In genomic region chr10:121411721-121412455, GRCm38 (mm10) we compare ENCODE assay signal across 19 mouse cellular contexts. TPM values are rescaled to one million over a fixed set of nuclear protein-coding genes. Genes with fewer than 3 reads are reported as not detected.
DNase-seq lines count a peak whose midpoint lies in the region; ATAC-seq and TF ChIP-seq lines count a peak whose summit lies in the region.
"Had no signal": no experiment of that assay in that cellular context is flagged by ENCODE, and none has a peak within 500 bp of the region (broad histone marks: within the 10 kb centered on the region; RNA-seq: fewer than 3 reads in every experiment).

No protein-coding gene starts in this region.

- intact Hi-C loops in heart, postnatal 36 days (cut with DNase I): no loop called here

- no peaks in the 10 kb centered on the region for H3K9me3 ChIP-seq in embryonic facial prominence, embryonic 11.5 days (replicated peaks; ENCODE audit: control insufficient read depth, low read length)
- H3K9me3 ChIP-seq in embryonic facial prominence, embryonic 10.5 days: no peaks in the 10 kb centered on the region
- no peaks in the 10 kb centered on the region for H3K9me3 ChIP-seq in kidney, embryonic 14.5 days (ENCODE audit: control insufficient read depth, low read length)
- no peaks in the 10 kb centered on the region for H3K9me3 ChIP-seq in lung, embryonic 15.5 days
- H3K9me3 ChIP-seq in liver, postnatal 0 days (ENCODE audit: low read length): no peaks in the 10 kb centered on the region
- H3K9me3 ChIP-seq: heart, embryonic 15.5 days; neural tube, embryonic 12.5 days had no signal

- no peak for DNase-seq in embryonic facial prominence, embryonic 11.5 days (ENCODE audit: low spot score)
- DNase-seq in embryonic facial prominence, embryonic 10.5 days (ENCODE audit: low spot score): no peak
- no peak for DNase-seq in kidney, postnatal 10 days
- DNase-seq in lung, adult 18-20 months: no peak
- DNase-seq in liver, postnatal 0 days: no peak
- no peak for DNase-seq in heart, postnatal 36 days
- DNase-seq: adrenal gland, postnatal 10 days; cerebellum, adult 2 months; cerebellum, postnatal 36 days; forebrain, postnatal 0 days; right cerebral cortex, adult 18-20 months had no signal

- H3K27ac ChIP-seq in embryonic facial prominence, embryonic 11.5 days (replicated peaks; ENCODE audit: low read depth, low read length): no peak overlapping the region
- no peak overlapping the region for H3K27ac ChIP-seq in embryonic facial prominence, embryonic 10.5 days (replicated peaks)
- H3K27ac ChIP-seq in kidney, embryonic 14.5 days (ENCODE audit: low read depth, low read length): no peak overlapping the region
- 0 out of 2 replicates have a peak overlapping the region, but pooled peaks have one; percentile 18 for H3K27ac ChIP-seq in lung, embryonic 15.5 days
- H3K27ac ChIP-seq in liver, postnatal 0 days (ENCODE audit: low read depth): peak overlapping the region; percentile 34; the same call in 1 of the 2 replicates
- H3K27ac ChIP-seq: heart, embryonic 15.5 days; macrophage; neural tube, embryonic 12.5 days; stomach, postnatal 0 days had no signal

- TF ChIP-seq EP300 in liver, postnatal 0 days (IDR thresholded peaks at IDR 0.05; ENCODE audit: low read depth): no peak

- H3K27me3 ChIP-seq in embryonic facial prominence, embryonic 11.5 days (ENCODE audit: control insufficient read depth, insufficient read depth, low read length): no peaks in the 10 kb centered on the region
- H3K27me3 ChIP-seq in embryonic facial prominence, embryonic 10.5 days (replicated peaks; ENCODE audit: low read depth, poor library complexity, severe bottlenecking): no peaks in the 10 kb centered on the region
- no peaks in the 10 kb centered on the region for H3K27me3 ChIP-seq in kidney, embryonic 14.5 days (ENCODE audit: control insufficient read depth, insufficient read depth, low read length)
- H3K27me3 ChIP-seq in lung, embryonic 15.5 days: no peaks in the 10 kb centered on the region
- no peaks in the 10 kb centered on the region for H3K27me3 ChIP-seq in liver, postnatal 0 days (ENCODE audit: insufficient read depth, low read length)
- H3K27me3 ChIP-seq: heart, embryonic 15.5 days; neural tube, embryonic 12.5 days; Patski had no signal

- no peaks in the 10 kb centered on the region for H3K4me1 ChIP-seq in embryonic facial prominence, embryonic 11.5 days (ENCODE audit: control insufficient read depth, insufficient read depth, low read length)
- H3K4me1 ChIP-seq in embryonic facial prominence, embryonic 10.5 days: peaks cover 27% of the 10 kb centered on the region
- peaks cover 15% of the 10 kb centered on the region for H3K4me1 ChIP-seq in kidney, embryonic 14.5 days (ENCODE audit: control insufficient read depth, insufficient read depth, low read length)
- peaks cover 8% of the 10 kb centered on the region; the same call in 1 of the 2 replicates for H3K4me1 ChIP-seq in lung, embryonic 15.5 days
- no peaks in the 10 kb centered on the region for H3K4me1 ChIP-seq in liver, postnatal 0 days (ENCODE audit: insufficient read depth)
- H3K4me1 ChIP-seq: heart, embryonic 15.5 days had no signal

- 85% methylated on average over 11 of the region's 11 CpGs for WGBS in embryonic facial prominence, embryonic 11.5 days
- 87% methylated on average over 11 of the region's 11 CpGs for WGBS in embryonic facial prominence, embryonic 10.5 days
- WGBS in kidney, embryonic 14.5 days: 71% methylated on average over 11 of the region's 11 CpGs
- WGBS in lung, embryonic 15.5 days: 74% methylated on average over 11 of the region's 11 CpGs
- WGBS in liver, postnatal 0 days (ENCODE audit: insufficient replicate concordance): 70% methylated on average over 11 of the region's 11 CpGs

- H3K9ac ChIP-seq in embryonic facial prominence, embryonic 11.5 days (replicated peaks; ENCODE audit: low read length): no peak overlapping the region
- H3K9ac ChIP-seq in kidney, embryonic 14.5 days (ENCODE audit: low read depth, low read length): no peak overlapping the region
- H3K9ac ChIP-seq in lung, embryonic 15.5 days: no peak overlapping the region
- no peak overlapping the region for H3K9ac ChIP-seq in liver, postnatal 0 days (replicated peaks)
- H3K9ac ChIP-seq: forebrain, postnatal 0 days; heart, embryonic 15.5 days; neural tube, embryonic 12.5 days had no signal

- no peak overlapping the region for H3K4me3 ChIP-seq in embryonic facial prominence, embryonic 11.5 days (ENCODE audit: low read depth, low read length)
- H3K4me3 ChIP-seq in embryonic facial prominence, embryonic 10.5 days: no peak overlapping the region
- H3K4me3 ChIP-seq in kidney, embryonic 14.5 days (ENCODE audit: low read length): no peak overlapping the region
- H3K4me3 ChIP-seq in lung, embryonic 15.5 days: no peak overlapping the region
- H3K4me3 ChIP-seq in liver, postnatal 0 days (ENCODE audit: low read depth, low read length): no peak overlapping the region
- H3K4me3 ChIP-seq: heart, embryonic 15.5 days; neural tube, embryonic 12.5 days had no signal

- ATAC-seq in embryonic facial prominence, embryonic 11.5 days (replicated peaks; ENCODE audit: insufficient number of reproducible peaks, low FRiP score, low TSS enrichment, low read depth): 0 out of 2 replicates have a peak, but pooled peaks have one; percentile 11
- 0 out of 2 replicates have a peak, but pooled peaks have one; percentile 26 for ATAC-seq in kidney, embryonic 14.5 days (ENCODE audit: low FRiP score, low TSS enrichment)
- no peak for ATAC-seq in lung, embryonic 15.5 days (ENCODE audit: borderline replicate concordance, extremely low read depth, low FRiP score, low TSS enrichment)
- peak; percentile 59 for ATAC-seq in liver, postnatal 0 days
- ATAC-seq: forebrain, postnatal 0 days; Patski had no signal

- peaks cover 3% of the 10 kb centered on the region for H3K36me3 ChIP-seq in embryonic facial prominence, embryonic 11.5 days (replicated peaks; ENCODE audit: control insufficient read depth, insufficient read depth, low read depth, low read length)
- peaks cover 56% of the 10 kb centered on the region for H3K36me3 ChIP-seq in embryonic facial prominence, embryonic 10.5 days (replicated peaks)
- peaks cover 17% of the 10 kb centered on the region for H3K36me3 ChIP-seq in kidney, embryonic 14.5 days (ENCODE audit: control insufficient read depth, insufficient read depth, low read length)
- peaks cover 30% of the 10 kb centered on the region for H3K36me3 ChIP-seq in lung, embryonic 15.5 days
- peaks cover 50% of the 10 kb centered on the region for H3K36me3 ChIP-seq in liver, postnatal 0 days (replicated peaks; ENCODE audit: insufficient read depth, low read length)

- H3K4me2 ChIP-seq in embryonic facial prominence, embryonic 11.5 days (ENCODE audit: low read depth, low read length): no peak overlapping the region
- H3K4me2 ChIP-seq in kidney, embryonic 14.5 days (replicated peaks; ENCODE audit: low read depth, low read length): no peak overlapping the region
- no peak overlapping the region for H3K4me2 ChIP-seq in lung, embryonic 15.5 days
- no peak overlapping the region for H3K4me2 ChIP-seq in liver, postnatal 0 days (ENCODE audit: low read depth, low read length)
- H3K4me2 ChIP-seq: heart, embryonic 15.5 days; midbrain, embryonic 11.5 days; neural tube, embryonic 12.5 days had no signal

- TF ChIP-seq CTCF in liver, postnatal 0 days (IDR thresholded peaks at IDR 0.05; ENCODE audit: low read depth): no peak

RNA-seq across cellular contexts. Expression of gene Gns, which starts 47.0 kb away (rescaled TPM):
- polyA plus RNA-seq in embryonic facial prominence, embryonic 11.5 days (2014; fragmentation: Nextera tagmentation; extraction: Ambion mirVana): 45.3 and 46.6 TPM in 2 replicates
- 40.0 and 41.4 TPM in 2 replicates for polyA plus RNA-seq in embryonic facial prominence, embryonic 10.5 days (2016; fragmentation: Nextera tagmentation; extraction: Ambion mirVana)
- 26.5 and 48.7 TPM in 2 replicates for polyA plus RNA-seq in kidney, embryonic 14.5 days (2014; fragmentation: Nextera tagmentation; extraction: Ambion mirVana)
- polyA plus RNA-seq in lung, embryonic 15.5 days (2015; fragmentation: Nextera tagmentation; extraction: Ambion mirVana): 35.5 and 36.4 TPM in 2 replicates
- 27.7 and 28.9 TPM in 2 replicates for polyA plus RNA-seq in liver, postnatal 0 days (2015; fragmentation: Nextera tagmentation; extraction: Ambion mirVana)
- total RNA-seq in heart, postnatal 36 days (2021): 10 to 100 TPM; 82.1 to 83.5 TPM

Comparison
In these comparisons a context has a peak if more than half of its experiments do, and no peak if none do; other contexts are left out.
1. H3K27ac ChIP-seq: peak in lung, embryonic 15.5 days (single experiment) and liver, postnatal 0 days (single experiment); none in embryonic facial prominence, embryonic 11.5 days (single experiment), embryonic facial prominence, embryonic 10.5 days (single experiment) and kidney, embryonic 14.5 days (single experiment).